Comparison of ENCODE assay signal across 8 mouse cellular contexts in the genomic region with DNA sequence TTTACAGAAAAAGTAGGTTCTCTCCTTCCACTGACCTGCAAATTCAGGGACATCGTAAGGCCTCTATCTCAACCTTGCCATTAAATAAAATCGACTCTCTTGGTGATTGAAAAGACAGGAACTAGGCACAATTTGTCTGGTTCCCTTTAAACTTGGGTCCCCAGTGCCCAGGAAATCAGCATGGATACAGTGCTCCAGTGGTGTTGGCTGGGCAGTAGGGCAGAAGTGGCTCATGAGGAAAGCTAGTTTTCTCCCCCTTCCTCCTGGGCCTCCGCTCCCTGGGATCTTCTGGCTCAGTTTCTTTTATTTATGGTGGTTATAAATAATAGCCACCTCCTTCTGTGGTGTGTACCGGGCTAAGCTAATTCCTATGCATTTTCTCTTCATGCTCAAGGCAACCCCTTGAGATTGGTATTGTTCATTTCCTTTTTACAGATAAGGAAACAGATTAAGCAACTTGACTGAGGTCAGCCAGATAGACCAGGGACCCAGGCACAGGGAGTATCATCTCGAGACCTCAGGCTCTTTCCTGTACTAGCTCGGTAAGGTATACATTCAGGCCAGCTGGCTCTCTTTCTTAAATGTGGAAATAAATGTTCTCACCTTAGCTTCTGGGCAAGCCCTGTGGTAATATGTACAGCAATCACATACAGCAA. TPM values are rescaled to one million over a fixed set of nuclear protein-coding genes. Genes with fewer than 3 reads are reported as not detected.
A peak's percentile ranks its signal among the peaks of the same experiment; 100 is the strongest.
DNase-seq lines count a peak whose midpoint lies in the region; ATAC-seq and TF ChIP-seq lines count a peak whose summit lies in the region.

A gene (plus strand): TSS at position 214 of the 656 bp plus-strand sequence.

- H3K27ac ChIP-seq in kidney, embryonic 16.5 days (ENCODE audit: low read length), result peak within 1 kb of the TSS; percentile 96
- peak within 1 kb of the TSS; percentile 99 for H3K27ac ChIP-seq in embryonic facial prominence, embryonic 10.5 days (replicated peaks)
- peak within 1 kb of the TSS; percentile 96 for H3K27ac ChIP-seq in hindbrain, embryonic 16.5 days (ENCODE audit: low read depth, low read length)

- H3K4me3 ChIP-seq in kidney, embryonic 16.5 days (ENCODE audit: low read length), result peak within 1 kb of the TSS; percentile 69
- peak within 1 kb of the TSS; percentile 80 for H3K4me3 ChIP-seq in embryonic facial prominence, embryonic 10.5 days
- H3K4me3 ChIP-seq in hindbrain, embryonic 16.5 days (ENCODE audit: low read length), result peak within 1 kb of the TSS; percentile 69
- H3K4me3 ChIP-seq in myocyte, result peak within 1 kb of the TSS; percentile 39

- no peak for TF ChIP-seq POLR2A in myocyte (IDR thresholded peaks at IDR 0.05; ENCODE audit: insufficient read length, low read depth)

- peak within 1 kb of the TSS; percentile 87 for H3K4me2 ChIP-seq in kidney, embryonic 16.5 days (replicated peaks; ENCODE audit: low read depth, low read length)
- H3K4me2 ChIP-seq in hindbrain, embryonic 16.5 days (ENCODE audit: low read length), result peak within 1 kb of the TSS; percentile 65
- peak within 1 kb of the TSS; percentile 99 for H3K4me2 ChIP-seq in myocyte (ENCODE audit: low read depth)

- WGBS in kidney, embryonic 16.5 days, result 14% methylated on average over 6 of the region's 6 CpGs
- WGBS in embryonic facial prominence, embryonic 10.5 days, result 54% methylated on average over 6 of the region's 6 CpGs
- WGBS in hindbrain, embryonic 16.5 days, result 23% methylated on average over 6 of the region's 6 CpGs

- no peak for DNase-seq in kidney, adult 8-10 months
- no peak for DNase-seq in embryonic facial prominence, embryonic 10.5 days (ENCODE audit: low spot score)
- DNase-seq in B cell, adult 2 months, result no peak
- DNase-seq in kidney, adult 9 months, result no peak
- DNase-seq in gastrocnemius, adult 18-20 months (ENCODE audit: low spot score), result no peak

- H3ac ChIP-seq in myocyte (ENCODE audit: control insufficient read depth, insufficient read length), result peak within 1 kb of the TSS; percentile 33

- peak within 1 kb of the TSS; percentile 89 for H3K9ac ChIP-seq in kidney, embryonic 16.5 days (replicated peaks; ENCODE audit: low read length)
- H3K9ac ChIP-seq in hindbrain, embryonic 16.5 days (ENCODE audit: low read depth, low read length), result peak within 1 kb of the TSS; percentile 88

- no peaks in the 10 kb centered on the region for H3K27me3 ChIP-seq in kidney, embryonic 16.5 days (ENCODE audit: insufficient read depth, low read length)
- H3K27me3 ChIP-seq in embryonic facial prominence, embryonic 10.5 days (replicated peaks; ENCODE audit: low read depth, poor library complexity, severe bottlenecking), result no peaks in the 10 kb centered on the region
- no peaks in the 10 kb centered on the region for H3K27me3 ChIP-seq in hindbrain, embryonic 16.5 days (replicated peaks; ENCODE audit: control insufficient read depth, insufficient read depth, low read length)
- H3K27me3 ChIP-seq in myocyte (ENCODE audit: control insufficient read depth, insufficient read depth, insufficient read length), result no peaks in the 10 kb centered on the region

- H3K36me3 ChIP-seq in kidney, embryonic 16.5 days (ENCODE audit: insufficient read depth, low read length), result no peaks in the 10 kb centered on the region
- H3K36me3 ChIP-seq in embryonic facial prominence, embryonic 10.5 days (replicated peaks), result peaks cover 5% of the 10 kb centered on the region; the same call in 1 of the 2 replicates
- no peaks in the 10 kb centered on the region for H3K36me3 ChIP-seq in hindbrain, embryonic 16.5 days (ENCODE audit: control insufficient read depth, insufficient read depth, low read length)
- no peaks in the 10 kb centered on the region for H3K36me3 ChIP-seq in myocyte (ENCODE audit: control insufficient read depth, insufficient read depth)

- H3K79me2 ChIP-seq in myocyte (ENCODE audit: control insufficient read depth, insufficient read depth), result no peaks in the 10 kb centered on the region

- ATAC-seq in kidney, embryonic 16.5 days (ENCODE audit: low FRiP score, low TSS enrichment), result no peak
- ATAC-seq in hindbrain, embryonic 16.5 days, result no peak

- H3K9me3 ChIP-seq in kidney, embryonic 16.5 days (ENCODE audit: low read length), result no peaks in the 10 kb centered on the region
- no peaks in the 10 kb centered on the region for H3K9me3 ChIP-seq in embryonic facial prominence, embryonic 10.5 days
- no peaks in the 10 kb centered on the region for H3K9me3 ChIP-seq in hindbrain, embryonic 16.5 days (ENCODE audit: control insufficient read depth, low read length)

- H3K4me1 ChIP-seq in kidney, embryonic 16.5 days (ENCODE audit: insufficient read depth, low read length), result peaks cover 67% of the 10 kb centered on the region
- peaks cover 76% of the 10 kb centered on the region for H3K4me1 ChIP-seq in embryonic facial prominence, embryonic 10.5 days
- H3K4me1 ChIP-seq in hindbrain, embryonic 16.5 days (ENCODE audit: control insufficient read depth, insufficient read depth, low read depth, low read length), result peaks cover 51% of the 10 kb centered on the region

TF ChIP-seq in myocyte, 11 proteins besides CTCF, POLR2A, EP300 and RAD21:
- TF ChIP-seq MYOD1 (IDR thresholded peaks at IDR 0.05; ENCODE audit: control insufficient read depth in 1 of 3, insufficient read length in 2 of 3, low read depth in 2 of 3), result no peak
- no peak for TF ChIP-seq TCF3 (IDR thresholded peaks at IDR 0.05; ENCODE audit: insufficient read length, low read depth)
- no peak for TF ChIP-seq POLR2AphosphoS2 (IDR thresholded peaks at IDR 0.05; ENCODE audit: insufficient read length, low read depth)
- no peak for TF ChIP-seq TCF12 (IDR thresholded peaks at IDR 0.05; ENCODE audit: insufficient read depth, poor library complexity, severe bottlenecking)
- TF ChIP-seq MYOG (IDR thresholded peaks at IDR 0.05; ENCODE audit: control insufficient read depth in 1 of 3, insufficient read depth in 1 of 3, insufficient read length in 2 of 3, low read depth in 2 of 3), result no peak
- TF ChIP-seq E2F4 (IDR thresholded peaks at IDR 0.05; ENCODE audit: insufficient read depth), result no peak
- no peak for TF ChIP-seq USF1 (IDR thresholded peaks at IDR 0.05; ENCODE audit: low read depth)
- no peak for TF ChIP-seq SRF (IDR thresholded peaks at IDR 0.05; ENCODE audit: control insufficient read depth, insufficient read length, low read depth)
- no peak for TF ChIP-seq MAX (IDR thresholded peaks at IDR 0.05; ENCODE audit: low read depth)
- no peak for TF ChIP-seq CEBPB (IDR thresholded peaks at IDR 0.05; ENCODE audit: insufficient read depth, poor library complexity, severe bottlenecking)
- TF ChIP-seq REST (IDR thresholded peaks at IDR 0.05; ENCODE audit: insufficient read depth, insufficient read length), result no peak

RNA-seq across cellular contexts. Expression of the gene that starts here (rescaled TPM):
- polyA plus RNA-seq in kidney, embryonic 16.5 days (2015; fragmentation: Nextera tagmentation; extraction: Ambion mirVana), result 1.0 and 1.6 TPM in 2 replicates
- polyA plus RNA-seq in embryonic facial prominence, embryonic 10.5 days (2016; fragmentation: Nextera tagmentation; extraction: Ambion mirVana), result 0.65 and 0.72 TPM in 2 replicates
- 0.39 and 0.51 TPM in 2 replicates for polyA plus RNA-seq in hindbrain, embryonic 16.5 days (2015; fragmentation: Nextera tagmentation; extraction: Ambion mirVana)
- polyA plus RNA-seq in myocyte (2012; fragmentation: generic; extraction: Trizol), result 0.34 TPM
- 1 to 10 TPM in 1 of 2 experiments, under 1 TPM in 1; 0.84 to 1.2 TPM for total RNA-seq in gastrocnemius, adult 18-20 months (2021)
